Mouse (Mus musculus) lung, postnatal 0 days (tissue): ENCODE measurements around the gene Smim6.

Experiments
- CTCF ChIP-seq: IDR thresholded peaks from 2 replicates; pipeline ENCODE4 v1.5.1; 2016; ENCODE audit warnings: antibody characterized with exemption, mild to moderate bottlenecking
- EP300 ChIP-seq: IDR thresholded peaks from 2 replicates; pipeline ENCODE4 v1.6.1; 2016; ENCODE audit warnings: antibody characterized with exemption, mild to moderate bottlenecking, control low read depth

GRCm38 (mm10) chr11:115933747-115934110 lies 21.9 kb downstream of the Smim6 start:
- TF ChIP-seq CTCF (no peak), EP300 (no peak)
